Mouse (Mus musculus) common myeloid progenitor, adult 5-6 weeks (primary cell): Measurements from ENCODE around the gene Cbarp. TPM values are rescaled to one million over a fixed set of nuclear protein-coding genes. Genes with fewer than 3 reads are reported as not detected.
A peak's percentile ranks its signal among the peaks of the same experiment; 100 is the strongest.
"Not testable (repeated sequence)": the region's sequence is repeated elsewhere in the genome, so short reads cannot be mapped to it uniquely, and the experiment has no call there.

Source experiments
- ATAC-seq: replicated peaks from 2 replicates; pipeline ENCODE4 v1.8.0; 2016; ENCODE audit warnings: low read depth, mild to moderate bottlenecking, moderate TSS enrichment, inconsistent platforms; ENCODE audit not compliant: poor library complexity, severe bottlenecking
- total RNA-seq: library from RNA; stranded (forward); fragments of 200-1000, 187-1606 nt; gene quantifications from 2 replicates; pipeline ENCODE4 v1.2.3, GENCODE M21; 2017

Gene Cbarp
- total RNA-seq, 1 experiment from 2014 or later = 0.41 TPM

DNA sequence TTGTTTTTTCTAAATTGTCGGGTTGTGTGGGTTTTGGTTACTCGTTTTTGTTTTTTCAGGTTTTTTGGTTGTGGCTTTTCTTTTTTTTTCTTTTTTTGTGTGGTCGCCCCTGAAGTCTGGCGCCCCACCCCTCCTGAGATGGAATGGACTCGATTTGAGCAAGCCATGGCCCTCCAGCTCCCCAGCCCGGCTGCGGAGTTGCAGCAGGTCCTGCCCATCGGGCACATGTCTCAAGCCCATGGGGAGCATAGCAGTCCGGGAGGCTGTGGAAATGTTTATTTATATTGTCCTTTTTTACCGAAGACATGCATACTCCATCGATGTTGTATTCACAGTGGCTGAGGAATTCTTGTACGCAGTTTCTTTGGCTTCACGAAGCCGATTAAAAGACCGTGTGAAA is 30.6 kb upstream of the Cbarp start:
- ATAC-seq = no peak

DNA sequence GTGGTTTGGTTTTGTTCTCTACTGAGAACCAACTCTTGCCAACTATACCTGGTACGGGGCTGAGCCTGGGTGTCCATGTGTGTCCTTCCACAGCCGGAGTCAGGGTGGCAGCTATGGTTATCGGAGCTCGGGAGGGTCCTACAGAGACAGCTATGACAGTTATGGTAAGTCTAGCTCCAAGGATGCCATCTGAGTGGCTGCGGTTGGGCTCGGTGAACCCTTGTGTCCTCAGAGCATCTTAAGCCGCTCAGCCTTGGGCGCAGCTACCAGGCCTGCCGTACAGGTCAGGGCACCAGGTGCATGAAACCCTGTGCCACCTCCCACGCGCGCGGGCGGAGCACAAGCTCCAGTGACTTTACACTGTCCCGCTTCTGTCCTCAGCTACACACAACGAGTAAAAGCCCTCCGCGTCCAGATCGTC is 30.0 kb upstream of the Cbarp start:
- no peak for ATAC-seq

DNA sequence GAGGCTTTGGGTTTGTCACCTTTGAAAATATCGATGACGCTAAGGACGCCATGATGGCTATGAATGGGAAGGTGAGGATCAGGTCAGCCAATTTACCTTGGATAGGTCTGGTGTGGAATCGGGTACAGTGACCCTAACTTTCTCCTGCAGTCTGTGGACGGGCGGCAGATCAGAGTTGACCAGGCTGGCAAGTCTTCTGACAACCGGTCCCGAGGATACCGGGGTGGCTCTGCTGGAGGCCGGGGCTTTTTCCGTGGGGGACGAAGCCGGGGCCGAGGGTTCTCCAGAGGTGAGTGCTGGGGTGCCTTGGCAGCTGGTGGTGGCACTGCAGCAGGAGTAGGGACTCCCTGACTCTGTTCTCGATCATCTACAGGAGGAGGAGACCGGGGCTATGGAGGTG is 29.4 kb upstream of the Cbarp start:
- no peak for ATAC-seq

DNA sequence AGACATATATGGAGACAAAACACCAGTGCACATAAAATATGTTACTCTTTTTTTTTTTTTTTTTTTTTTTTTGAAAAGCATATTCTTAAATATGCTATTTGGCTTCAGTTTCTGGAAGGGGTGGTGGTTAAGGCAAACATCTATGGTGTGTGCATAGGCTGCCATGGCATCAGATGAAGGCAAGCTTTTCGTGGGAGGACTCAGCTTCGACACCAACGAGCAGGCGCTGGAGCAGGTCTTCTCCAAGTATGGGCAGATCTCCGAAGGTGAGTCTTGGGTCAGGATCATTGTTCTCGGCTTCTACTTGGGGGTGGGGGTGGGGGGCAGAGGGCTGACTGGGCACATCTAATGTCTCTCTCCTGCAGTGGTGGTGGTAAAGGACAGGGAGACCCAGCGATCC is 29.0 kb upstream of the Cbarp start:
- no peak for ATAC-seq

DNA sequence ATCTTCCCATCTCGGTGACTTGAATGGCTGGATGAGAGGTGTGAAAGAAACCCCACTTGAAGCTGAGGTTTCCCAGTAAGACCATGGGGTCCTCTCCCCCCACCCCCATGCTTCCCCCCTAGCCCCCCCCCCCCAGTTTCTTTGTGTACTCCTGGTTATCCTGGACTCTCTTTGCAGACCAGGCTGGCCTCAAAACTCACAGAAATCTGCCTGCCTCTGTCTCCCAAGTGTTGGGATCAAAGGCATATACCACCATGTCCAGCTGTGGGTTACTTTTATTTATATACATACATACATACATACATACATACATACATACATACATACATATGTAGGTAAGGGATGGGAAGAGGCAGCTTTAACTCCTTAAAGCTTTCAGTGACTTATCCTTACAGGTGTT is 28.4 kb upstream of the Cbarp start:
- ATAC-seq = no peak

DNA sequence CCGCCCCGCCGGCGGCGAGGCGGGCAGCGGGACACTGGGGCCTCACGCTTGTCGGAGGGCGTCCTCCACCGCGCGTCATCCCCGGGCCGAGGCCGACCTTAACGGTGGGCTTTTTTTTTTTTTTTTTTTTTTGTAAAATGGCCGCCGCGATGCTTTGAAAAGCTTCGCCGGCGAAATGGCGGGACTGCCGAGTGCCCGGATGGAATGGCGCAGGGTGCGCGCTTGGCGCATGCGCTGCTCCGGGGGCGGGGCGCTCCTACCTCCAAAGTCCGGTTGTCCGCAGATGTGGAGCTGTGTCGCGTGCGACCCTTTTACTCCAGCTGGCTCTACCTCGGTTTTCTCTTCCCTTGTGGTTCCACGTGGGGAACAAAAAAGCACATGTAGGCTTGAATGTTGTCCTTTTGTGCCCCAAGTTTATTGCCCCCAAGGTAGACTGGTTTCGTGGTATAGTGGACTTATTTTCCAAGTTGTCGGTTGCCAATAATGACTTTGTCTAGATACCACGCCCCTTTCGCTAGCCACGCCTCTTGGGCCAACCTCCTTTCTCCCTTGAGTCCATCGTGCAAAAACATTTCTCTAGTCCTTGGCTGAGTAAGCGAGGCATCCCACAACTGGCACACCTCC is 27.5 kb upstream of the Cbarp start:
- ATAC-seq = peak; percentile 27

DNA sequence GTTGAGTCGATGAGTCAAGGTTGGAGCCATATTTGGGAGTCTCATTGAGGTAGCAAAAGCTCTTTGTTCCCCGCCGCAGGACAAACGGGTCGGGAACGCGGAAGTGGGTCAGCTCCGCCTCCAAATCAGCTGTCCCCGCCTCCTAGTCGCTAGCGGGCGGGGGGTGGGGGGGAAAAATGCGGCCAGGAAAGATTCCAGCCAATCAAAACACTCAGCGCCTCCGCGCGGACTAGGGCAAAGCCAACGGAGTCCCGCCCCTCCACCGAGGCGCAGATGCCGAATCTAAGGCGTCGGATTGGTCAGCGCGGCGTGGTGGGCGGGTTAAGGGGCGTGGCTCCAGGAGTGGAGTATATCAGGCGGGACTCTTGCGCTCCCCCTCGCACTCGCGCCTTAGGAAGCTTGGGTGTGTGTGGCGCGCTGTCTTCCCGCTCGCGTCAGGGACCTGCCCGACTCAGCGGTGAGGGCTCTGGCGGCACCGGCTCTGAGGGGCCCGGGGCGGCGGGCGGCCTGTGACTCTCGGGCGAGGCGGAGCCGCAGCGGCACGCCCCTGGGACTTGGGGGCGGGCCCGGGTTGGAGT is 26.9 kb upstream of the Cbarp start:
- peak; percentile 70 for ATAC-seq

DNA sequence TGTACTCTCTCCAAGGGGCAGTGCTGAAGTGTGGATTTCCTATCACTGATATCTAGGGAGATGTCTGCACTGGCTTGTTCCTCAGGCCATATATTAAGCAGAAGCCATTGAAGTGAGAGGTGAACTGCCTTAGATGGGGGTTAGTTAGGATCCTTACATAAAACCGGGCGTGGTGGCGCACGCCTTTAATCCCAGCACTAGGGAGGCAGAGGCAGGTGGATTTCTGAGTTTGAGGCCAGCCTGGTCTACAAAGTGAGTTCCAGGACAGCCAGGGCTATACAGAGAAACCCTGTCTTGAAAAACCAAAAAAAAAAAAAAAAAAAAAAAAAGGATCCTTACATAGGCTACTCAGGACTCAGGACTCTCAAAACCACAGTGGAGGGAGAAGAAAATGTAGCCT is 25.5 kb upstream of the Cbarp start:
- ATAC-seq = not testable (repeated sequence)

DNA sequence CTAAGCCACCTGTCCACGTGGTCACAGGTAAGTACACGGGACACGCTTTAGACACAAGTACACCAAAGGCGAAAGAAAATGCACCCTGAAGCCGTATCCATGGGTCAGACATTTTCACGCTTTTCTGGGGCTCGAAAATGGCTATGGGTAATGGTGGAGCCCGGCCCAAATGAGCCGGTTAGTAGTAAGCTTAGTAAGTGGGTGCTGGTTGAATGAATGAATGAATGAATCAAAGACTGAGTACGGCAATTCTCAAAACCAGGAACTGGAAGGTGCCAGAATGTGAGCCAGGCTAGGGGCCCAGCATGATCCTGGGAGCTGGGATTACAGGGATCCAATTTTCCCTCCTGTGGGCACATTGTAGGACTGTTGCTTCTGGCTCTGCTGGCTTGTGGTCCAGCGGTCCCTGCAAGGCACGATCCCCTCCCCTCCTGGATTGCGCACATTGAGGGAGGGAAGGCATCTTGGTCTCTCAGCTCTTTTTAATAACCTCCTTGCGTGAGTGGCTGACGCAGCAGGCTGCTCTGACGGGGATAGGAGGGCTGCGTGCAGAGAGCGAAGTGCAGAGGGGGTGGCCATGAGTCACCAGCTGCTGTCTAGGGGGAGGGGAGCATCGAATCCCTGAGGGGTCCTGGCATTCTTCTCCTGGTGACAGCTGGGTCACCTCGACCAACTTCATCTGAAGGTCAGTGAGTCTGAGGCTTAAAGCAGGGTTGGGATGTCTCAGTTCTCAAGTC is 24.9 kb upstream of the Cbarp start, which contains the start of gene Cirbp:
Gene Cirbp (plus strand): TSS at position 594 of the 737 bp plus-strand sequence.
- no peak for ATAC-seq

DNA sequence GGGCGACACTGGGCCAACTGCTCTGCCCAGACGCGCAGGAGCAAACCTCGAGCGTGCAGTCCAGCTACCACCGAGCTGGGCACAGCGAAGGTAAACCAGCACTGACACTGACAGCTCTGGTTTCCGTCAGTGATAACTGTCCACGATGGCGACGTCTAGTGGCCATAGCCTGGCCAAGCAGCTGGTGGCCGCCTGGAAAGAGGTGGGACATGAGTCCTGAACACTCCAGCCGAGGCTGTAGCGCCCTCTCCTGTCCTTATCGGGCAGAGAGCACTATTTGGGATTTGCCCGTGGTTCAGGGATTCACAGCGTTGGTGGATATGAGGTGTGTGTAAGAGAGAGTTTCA is 24.3 kb upstream of the Cbarp start:
- ATAC-seq = peak; percentile 48

DNA sequence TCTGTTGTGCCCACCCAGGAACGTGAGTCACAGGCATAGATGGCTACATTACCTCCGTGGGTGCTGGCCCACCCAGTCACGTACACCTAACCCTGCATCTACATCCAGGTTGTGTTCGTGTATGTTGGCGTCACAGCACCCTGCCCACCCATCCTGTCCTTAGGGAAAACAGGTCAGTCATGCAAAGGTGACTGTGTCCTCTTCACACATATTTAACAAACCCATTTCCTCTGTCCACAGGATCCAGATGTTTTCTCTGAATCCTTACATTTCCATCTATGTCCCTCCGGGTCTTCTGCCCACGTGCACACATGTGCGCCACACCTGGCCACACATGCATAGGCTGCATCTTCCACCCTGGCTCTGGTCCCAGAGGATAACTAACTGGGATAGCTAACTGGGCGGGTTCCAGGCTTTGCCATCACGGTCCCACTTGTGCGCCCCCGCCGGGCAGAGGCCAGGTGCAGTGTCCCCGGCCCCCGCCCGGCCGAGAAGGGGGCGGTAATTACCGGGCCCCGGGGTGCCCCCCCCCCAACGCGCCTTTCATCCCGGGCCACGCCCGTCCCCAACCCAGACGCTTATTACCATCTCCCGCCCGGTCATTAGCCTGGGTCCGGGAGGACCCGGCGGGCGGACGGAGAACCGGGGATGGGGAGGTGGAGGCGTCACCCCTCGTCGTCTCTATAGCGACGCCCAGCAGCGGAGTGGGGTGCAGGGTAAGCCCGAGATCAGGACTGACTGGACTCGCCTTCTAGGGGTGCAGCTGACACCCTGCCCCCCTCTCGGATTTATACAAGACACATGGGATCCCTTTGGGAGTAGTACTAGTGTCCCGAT is 23.7 kb upstream of the Cbarp start:
- no peak for ATAC-seq

DNA sequence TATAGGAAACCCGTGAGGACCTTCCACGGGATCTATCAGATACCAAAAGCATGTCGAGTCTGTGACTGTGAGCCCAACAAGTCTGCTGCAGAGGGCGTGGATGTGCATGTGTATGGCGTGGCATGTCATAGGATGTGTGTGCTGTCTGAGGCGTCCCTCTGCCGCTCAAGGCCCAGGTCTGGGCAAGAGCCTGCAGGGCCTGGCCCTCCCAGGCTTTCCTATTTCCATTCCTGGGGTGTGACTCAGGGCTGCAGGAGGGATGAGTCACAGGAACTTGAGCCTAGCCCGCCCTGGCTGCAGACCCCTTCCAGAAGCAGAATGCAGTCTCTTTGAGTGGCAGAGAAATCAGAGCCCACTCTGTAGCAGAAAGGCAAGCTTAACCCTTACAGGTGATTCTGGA is 23.1 kb upstream of the Cbarp start:
- ATAC-seq = no peak

DNA sequence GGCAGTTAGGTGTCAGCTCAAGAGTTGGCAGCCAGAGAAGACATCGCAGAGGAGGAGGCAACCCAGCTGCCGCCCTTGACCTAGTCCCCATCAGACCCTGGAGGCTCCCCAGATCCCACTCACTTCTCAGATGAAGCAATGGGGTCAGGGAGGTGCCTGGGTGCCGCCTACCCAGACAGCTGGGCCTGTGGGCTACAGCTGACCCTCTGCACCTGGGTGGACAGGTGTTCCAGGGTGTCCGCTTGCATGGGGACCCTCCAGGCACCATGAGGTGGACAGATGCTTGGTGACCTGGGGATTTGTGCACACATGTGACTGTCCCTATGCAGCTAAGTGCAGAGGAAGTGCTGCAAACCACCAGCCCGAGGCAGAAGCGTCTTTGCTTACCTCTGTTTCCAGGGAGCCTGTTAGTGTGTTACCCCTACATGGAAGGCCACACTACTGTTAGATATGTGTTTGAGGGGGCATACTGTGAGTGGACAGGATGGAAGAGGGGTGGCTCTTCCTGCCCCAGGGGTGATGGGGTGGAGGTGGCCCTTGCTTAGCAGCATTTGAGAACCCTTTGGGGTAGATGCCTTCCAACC is 22.2 kb upstream of the Cbarp start:
- ATAC-seq = no peak

DNA sequence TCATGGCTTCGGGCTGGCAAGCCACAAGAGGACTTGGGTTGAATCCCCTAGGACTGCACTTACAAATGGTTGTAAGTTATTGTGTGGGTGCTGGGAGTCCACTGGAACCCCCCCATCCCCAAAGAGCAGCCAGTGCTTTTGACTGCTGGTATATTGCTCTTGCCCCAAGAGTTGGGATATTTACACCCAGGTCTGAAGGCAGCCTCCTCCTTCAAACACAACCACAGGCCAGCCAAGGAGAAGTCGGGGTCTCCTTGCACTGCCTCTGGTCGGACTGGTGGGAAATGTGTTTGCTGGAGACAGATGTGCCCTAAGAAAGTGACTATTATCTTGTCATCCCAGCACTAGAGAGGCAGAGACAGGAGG is 21.6 kb upstream of the Cbarp start:
- no peak for ATAC-seq

DNA sequence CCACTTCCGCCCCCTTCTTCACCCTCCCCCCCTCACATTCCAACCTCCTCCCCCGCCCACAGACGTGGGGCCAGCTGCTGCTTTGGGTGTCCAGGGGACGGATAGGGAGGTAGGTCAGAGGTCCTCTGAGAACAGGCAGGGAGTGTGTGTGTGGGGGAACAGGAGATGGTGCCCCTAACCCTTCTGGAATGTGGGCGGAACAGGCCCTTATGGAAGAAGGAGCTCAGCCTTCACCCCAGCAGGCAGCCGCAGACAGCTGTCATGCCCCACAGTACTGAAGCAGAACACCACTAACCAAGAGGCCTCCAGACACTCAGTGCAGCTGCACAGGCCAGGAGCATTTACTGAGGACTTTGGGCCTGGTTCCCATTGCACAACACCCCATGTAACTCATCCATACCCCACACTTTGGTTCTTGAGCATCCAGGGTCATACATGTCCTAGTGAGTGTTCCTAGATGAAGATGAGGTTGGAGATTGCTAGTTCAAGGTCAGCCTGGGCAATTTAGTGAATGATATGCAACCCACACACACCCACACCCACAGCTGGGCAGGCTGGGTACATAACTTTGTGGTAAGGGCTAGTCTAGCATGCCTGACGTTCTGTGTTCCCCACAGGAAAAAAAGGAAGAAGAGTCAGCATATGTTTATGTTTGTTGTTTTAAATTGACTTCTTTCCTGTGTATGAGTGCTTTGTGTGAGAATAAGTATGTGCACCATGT is 21.0 kb upstream of the Cbarp start:
- ATAC-seq = no peak

DNA sequence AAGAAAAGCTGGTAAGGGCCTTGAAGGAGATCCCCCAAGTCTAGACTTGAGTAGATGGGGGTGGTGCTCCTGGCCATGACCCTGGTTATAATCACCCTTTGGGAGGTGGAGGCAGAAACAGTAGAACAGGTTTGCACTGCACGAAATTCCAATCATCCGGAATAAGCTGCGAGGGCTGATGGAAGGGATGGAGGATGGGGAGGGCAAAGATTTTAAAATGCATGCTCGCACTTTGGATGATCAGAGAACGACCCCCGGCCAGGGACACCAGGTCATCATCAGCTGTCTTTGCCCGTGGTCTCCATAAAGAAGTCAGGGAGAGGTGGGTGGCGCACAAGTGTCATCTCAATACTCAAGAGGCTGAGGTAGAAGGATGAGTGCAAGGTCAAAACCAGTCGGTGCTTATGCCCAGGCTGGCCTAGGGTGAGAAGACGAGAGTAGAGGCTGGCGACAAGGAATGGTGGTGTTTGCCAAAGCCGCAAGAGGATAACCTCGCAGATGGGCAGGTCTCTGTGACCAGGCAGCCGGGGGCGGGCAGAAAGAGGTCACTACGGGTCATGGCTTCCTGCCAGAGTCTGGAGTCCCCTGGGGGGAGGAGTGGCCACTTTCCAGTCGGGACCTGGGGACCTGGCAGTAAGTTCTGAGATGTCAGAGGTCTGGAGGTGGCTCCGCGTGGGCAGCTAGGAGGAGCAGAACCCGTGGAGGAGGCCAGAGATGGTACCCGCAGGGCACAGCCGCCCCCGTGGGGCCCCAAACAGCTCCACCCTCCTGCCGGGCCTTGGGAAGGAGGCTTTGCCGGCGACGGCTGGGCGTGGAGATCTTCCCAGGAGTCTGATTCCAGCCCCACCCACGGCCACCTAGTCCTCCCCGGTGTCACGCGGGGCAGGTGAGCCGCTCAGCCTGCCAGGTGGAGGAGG is 20.1 kb upstream of the Cbarp start:
- no peak for ATAC-seq

DNA sequence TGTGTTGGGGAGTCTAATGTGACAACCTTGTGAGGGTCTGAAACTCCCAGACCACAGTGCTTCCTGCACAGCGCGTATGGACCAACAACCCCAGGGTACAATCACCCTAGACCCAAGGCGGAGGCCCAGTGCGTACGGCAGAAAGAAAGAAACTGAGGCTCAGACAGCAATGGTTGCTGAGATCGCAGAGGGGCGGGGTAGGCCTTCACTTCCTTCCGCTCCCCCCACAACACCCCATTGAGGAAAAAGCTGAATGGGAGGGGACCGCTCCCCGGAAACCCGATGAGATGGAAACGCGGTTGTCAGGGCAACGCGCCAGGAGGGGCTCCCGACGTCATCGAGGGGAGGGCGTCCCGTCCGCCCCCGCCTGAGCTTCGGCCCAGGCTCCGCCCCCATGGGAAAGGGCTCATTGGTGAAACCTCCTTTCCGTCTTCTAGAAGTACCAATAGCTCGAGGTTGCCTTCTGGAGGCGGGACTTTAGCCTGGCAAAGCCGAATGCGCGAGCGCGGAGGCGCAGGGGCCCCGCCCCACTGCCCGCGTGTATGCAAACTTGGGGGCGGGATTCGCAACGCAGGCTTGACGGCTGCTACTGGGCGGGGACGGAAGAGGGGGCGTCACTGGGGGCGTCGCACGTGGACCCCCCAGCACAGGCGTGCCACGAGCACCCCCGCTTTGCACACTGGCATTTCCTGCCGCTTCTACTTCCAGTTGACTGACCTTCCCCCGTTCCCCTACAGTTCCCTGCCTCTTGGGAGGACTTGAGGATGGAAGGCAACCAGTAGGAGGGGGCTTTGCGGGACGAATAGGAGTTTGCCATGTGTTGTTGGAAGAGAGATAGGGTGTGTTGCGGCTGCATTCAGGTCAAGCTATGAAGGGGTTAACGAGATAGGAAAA is 19.2 kb upstream of the Cbarp start:
- peak; percentile 78 for ATAC-seq

DNA sequence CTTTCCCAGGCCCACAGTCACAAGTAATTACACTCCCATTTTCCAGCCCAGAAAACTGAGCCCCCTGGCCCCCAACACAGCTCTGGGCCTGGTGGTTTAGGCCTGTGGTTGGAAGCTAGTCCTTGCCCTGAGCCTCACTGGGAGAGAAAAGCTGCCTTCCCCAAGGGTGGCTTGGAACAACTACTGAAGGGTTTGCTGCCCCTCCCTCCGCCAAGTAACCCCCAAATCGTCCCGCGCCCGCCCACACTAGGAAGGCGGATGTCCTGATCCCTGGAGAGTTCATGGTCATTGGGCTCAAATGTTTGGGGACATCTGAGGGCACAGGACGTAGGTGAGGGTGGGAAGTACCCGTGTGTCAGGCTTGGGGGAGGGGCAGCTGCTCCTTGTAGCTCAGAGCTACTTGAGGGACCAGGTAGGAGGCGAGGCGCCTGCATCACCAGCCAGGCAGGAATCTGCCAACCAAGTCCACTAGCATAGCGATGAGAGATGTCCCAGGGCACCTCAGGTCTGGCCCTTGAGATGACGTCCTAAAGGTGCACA is 18.5 kb upstream of the Cbarp start:
- no peak for ATAC-seq
